Mouse (Mus musculus) lung, adult 2 months (tissue): Measurements from ENCODE around the gene Fosl2. TPM values are rescaled to one million over a fixed set of nuclear protein-coding genes. Genes with fewer than 3 reads are reported as not detected.

Experiments used
- DNase-seq: peaks from one replicate; pipeline ENCODE4 v3.0.0; 2022
- H3K4me1 ChIP-seq: fragments of 200-500 bp; 2 replicates; pipeline ENCODE4 v1.6.1; 2011; ENCODE audit warnings: low read length; ENCODE audit not compliant: control insufficient read depth, insufficient read depth
- H3K4me3 ChIP-seq: fragments of 200-500 bp; replicated peaks from 2 replicates; pipeline ENCODE3; 2011; ENCODE audit warnings: low read depth, mild to moderate bottlenecking, control low read depth, low read length; ENCODE audit errors: extremely low read depth
- CTCF ChIP-seq: fragments of 200-500 bp; IDR thresholded peaks from 2 replicates; pipeline ENCODE4 v1.5.1; 2011; ENCODE audit warnings: mild to moderate bottlenecking, low read length, control low read depth; ENCODE audit not compliant: insufficient read depth
- POLR2A ChIP-seq: fragments of 200-500 bp; IDR thresholded peaks from 2 replicates; pipeline ENCODE4 v1.6.1; 2011; ENCODE audit warnings: low read depth, mild to moderate bottlenecking, control low read depth, low read length, borderline replicate concordance; ENCODE audit errors: extremely low read depth
- WGBS: fragments of 180-500 bp; shearing (Covaris S2); methylation state at CpG from one replicate; pipeline ENCODE4 v1.1.7; 2018; 5-methylcytosine and 5-hydroxymethylcytosine counted together
- polyA plus RNA-seq: library from polyadenylated mRNA; depleted of rRNA; stranded (reverse); fragments of >200 nt; gene quantifications from 2 replicates; pipeline ENCODE4 v1.2.3, GENCODE M21; 2012

The Fosl2 gene
- polyA plus RNA-seq, 1 experiment: 22.6 TPM

GRCm38 (mm10) chr5:32143433-32143970 lies 7.9 kb downstream of the Fosl2 start:
- Histone ChIP-seq H3K4me3 (no peak overlapping the region), H3K4me1 (peaks cover 21% of the 10 kb centered on the region)
- DNase-seq: no peak
- no peak for TF ChIP-seq POLR2A
- TF ChIP-seq CTCF: no peak
- WGBS: 35% methylated on average over 13 of the region's 13 CpGs

- 90% methylated on average over 6 of the region's 6 CpGs for WGBS
- TF ChIP-seq POLR2A (no peak), CTCF (no peak)
Measured at GRCm38 (mm10) chr5:32146281-32146680, 10.7 kb downstream of the Fosl2 start.

GRCm38 (mm10) chr5:32148593-32148992 lies 13.0 kb downstream of the Fosl2 start:
- Histone ChIP-seq H3K4me3 (no peak overlapping the region), H3K4me1 (peaks cover 6% of the 10 kb centered on the region; the same call in 1 of the 2 replicates)
- DNase-seq: no peak
- WGBS: 74% methylated on average over 4 of the region's 4 CpGs
- no peak for TF ChIP-seq CTCF
- no peak for TF ChIP-seq POLR2A

More at GRCm38 (mm10) chr5:32146281-32146680, 10.7 kb downstream of the Fosl2 start:
- no peak overlapping the region for H3K4me3 ChIP-seq
- DNase-seq: no peak
- H3K4me1 ChIP-seq: peaks cover 10% of the 10 kb centered on the region

GRCm38 (mm10) chr5:32151244-32151643 lies 15.6 kb downstream of the Fosl2 start:
- H3K4me1 ChIP-seq: no peaks in the 10 kb centered on the region
- TF ChIP-seq CTCF (no peak), POLR2A (no peak)
- no peak for DNase-seq
- no peak overlapping the region for H3K4me3 ChIP-seq
- WGBS: 80% methylated on average over 4 of the region's 4 CpGs

GRCm38 (mm10) chr5:32152725-32153417 lies 17.3 kb downstream of the Fosl2 start:
- no peak overlapping the region for H3K4me3 ChIP-seq
- no peak for TF ChIP-seq POLR2A
- no peak for TF ChIP-seq CTCF
- no peak for DNase-seq
- H3K4me1 ChIP-seq: no peaks in the 10 kb centered on the region
- 79% methylated on average over 28 of the region's 28 CpGs for WGBS

- H3K4me3 ChIP-seq: no peak overlapping the region
- DNase-seq: no peak
- WGBS: 55% methylated on average over 8 of the region's 8 CpGs
- H3K4me1 ChIP-seq: no peaks in the 10 kb centered on the region
- TF ChIP-seq POLR2A (no peak), CTCF (no peak)
Measured at GRCm38 (mm10) chr5:32153418-32153740, 17.8 kb downstream of the Fosl2 start.

GRCm38 (mm10) chr5:32153791-32154490 lies 18.3 kb downstream of the Fosl2 start:
- Histone ChIP-seq H3K4me3 (no peak overlapping the region), H3K4me1 (no peaks in the 10 kb centered on the region)
- DNase-seq: no peak
- no peak for TF ChIP-seq POLR2A
- TF ChIP-seq CTCF: no peak
- 86% methylated on average over 17 of the region's 17 CpGs for WGBS

GRCm38 (mm10) chr5:32154931-32155688 lies 19.5 kb downstream of the Fosl2 start:
- H3K4me3 ChIP-seq: no peak overlapping the region
- TF ChIP-seq POLR2A: no peak
- TF ChIP-seq CTCF: no peak
- 63% methylated on average over 9 of the region's 9 CpGs for WGBS
- DNase-seq: no peak
- H3K4me1 ChIP-seq: no peaks in the 10 kb centered on the region

- H3K4me3 ChIP-seq: no peak overlapping the region
- no peaks in the 10 kb centered on the region for H3K4me1 ChIP-seq
- TF ChIP-seq POLR2A: no peak
- no peak for TF ChIP-seq CTCF
- 68% methylated on average over 3 of the region's 3 CpGs for WGBS
- DNase-seq: no peak
Measured at GRCm38 (mm10) chr5:32155927-32156326, 20.3 kb downstream of the Fosl2 start.
